Mouse (Mus musculus): ENCODE data around the gene Mgea5. TPM values are rescaled to one million over a fixed set of nuclear protein-coding genes. Genes with fewer than 3 reads are reported as not detected.

The Mgea5 gene
- polyA plus RNA-seq, 1 experiment from 2014 or later: 67.8 TPM

- Histone ChIP-seq H3K4me2 (replicated peaks; ENCODE audit: low read depth, low read length) (peak overlapping the region; percentile 92), H3K4me3 (ENCODE audit: low read length) (peak overlapping the region; percentile 87), H3K9me3 (ENCODE audit: control insufficient read depth, low read length) (no peaks in the 10 kb centered on the region), H3K9ac (ENCODE audit: low read depth, low read length) (peak overlapping the region; percentile 90; the same call in 1 of the 2 replicates), H3K4me1 (ENCODE audit: control insufficient read depth, insufficient read depth, low read length) (peaks cover 24% of the 10 kb centered on the region; the same call in 1 of the 2 replicates), H3K27ac (ENCODE audit: low read depth, low read length) (no peak overlapping the region), H3K36me3 (ENCODE audit: control insufficient read depth, insufficient read depth, low read length) (peaks cover 17% of the 10 kb centered on the region), H3K27me3 (ENCODE audit: control insufficient read depth, insufficient read depth, low read length) (peaks cover 25% of the 10 kb centered on the region)
- ATAC-seq (ENCODE audit: low FRiP score, low TSS enrichment): no peak
- WGBS: 53% methylated on average over 9 of the region's 9 CpGs
Measured at GRCm38 (mm10) chr19:45748206-45748605, 35.4 kb downstream of the Mgea5 start.

GRCm38 (mm10) chr19:45747028-45747867, 36.4 kb downstream of the Mgea5 start:
- WGBS: 19% methylated on average over 11 of the region's 11 CpGs
- Histone ChIP-seq H3K36me3 (ENCODE audit: control insufficient read depth, insufficient read depth, low read length) (peaks cover 10% of the 10 kb centered on the region), H3K4me1 (ENCODE audit: control insufficient read depth, insufficient read depth, low read length) (peaks cover 25% of the 10 kb centered on the region; the same call in 1 of the 2 replicates), H3K4me3 (ENCODE audit: low read length) (no peak overlapping the region), H3K27ac (ENCODE audit: low read depth, low read length) (no peak overlapping the region), H3K9ac (ENCODE audit: low read depth, low read length) (no peak overlapping the region), H3K4me2 (replicated peaks; ENCODE audit: low read depth, low read length) (no peak overlapping the region), H3K9me3 (ENCODE audit: control insufficient read depth, low read length) (no peaks in the 10 kb centered on the region), H3K27me3 (ENCODE audit: control insufficient read depth, insufficient read depth, low read length) (peaks cover 35% of the 10 kb centered on the region)
- no peak for ATAC-seq (ENCODE audit: low FRiP score, low TSS enrichment)

GRCm38 (mm10) chr19:45746153-45747020, 37.2 kb downstream of the Mgea5 start:
- Histone ChIP-seq H3K4me1 (ENCODE audit: control insufficient read depth, insufficient read depth, low read length) (peaks cover 33% of the 10 kb centered on the region; the same call in 1 of the 2 replicates), H3K4me3 (ENCODE audit: low read length) (no peak overlapping the region), H3K27me3 (ENCODE audit: control insufficient read depth, insufficient read depth, low read length) (peaks cover 43% of the 10 kb centered on the region), H3K36me3 (ENCODE audit: control insufficient read depth, insufficient read depth, low read length) (peaks cover 3% of the 10 kb centered on the region; the same call in 1 of the 2 replicates), H3K27ac (ENCODE audit: low read depth, low read length) (no peak overlapping the region), H3K9ac (ENCODE audit: low read depth, low read length) (no peak overlapping the region), H3K4me2 (replicated peaks; ENCODE audit: low read depth, low read length) (no peak overlapping the region; the same call in 1 of the 2 replicates), H3K9me3 (ENCODE audit: control insufficient read depth, low read length) (no peaks in the 10 kb centered on the region)
- 10% methylated on average over 29 of the region's 29 CpGs for WGBS
- 0 out of 2 replicates have a peak, but pooled peaks have one; percentile 7 for ATAC-seq (ENCODE audit: low FRiP score, low TSS enrichment)

GRCm38 (mm10) chr19:45745344-45746152, 38.1 kb downstream of the Mgea5 start:
- peaks cover 34% of the 10 kb centered on the region; the same call in 1 of the 2 replicates for H3K4me1 ChIP-seq (ENCODE audit: control insufficient read depth, insufficient read depth, low read length)
- H3K9me3 ChIP-seq (ENCODE audit: control insufficient read depth, low read length): no peaks in the 10 kb centered on the region
- no peak overlapping the region for H3K9ac ChIP-seq (ENCODE audit: low read depth, low read length)
- H3K4me2 ChIP-seq (replicated peaks; ENCODE audit: low read depth, low read length): no peak overlapping the region; the same call in 1 of the 2 replicates
- H3K4me3 ChIP-seq (ENCODE audit: low read length): no peak overlapping the region
- H3K27me3 ChIP-seq (ENCODE audit: control insufficient read depth, insufficient read depth, low read length): peaks cover 50% of the 10 kb centered on the region
- peaks cover 1% of the 10 kb centered on the region; the same call in 1 of the 2 replicates for H3K36me3 ChIP-seq (ENCODE audit: control insufficient read depth, insufficient read depth, low read length)
- 4% methylated on average over 32 of the region's 32 CpGs for WGBS
- no peak for ATAC-seq (ENCODE audit: low FRiP score, low TSS enrichment)
- H3K27ac ChIP-seq (ENCODE audit: low read depth, low read length): no peak overlapping the region

GRCm38 (mm10) chr19:45743619-45744018, 40.0 kb downstream of the Mgea5 start:
- Histone ChIP-seq H3K9me3 (ENCODE audit: control insufficient read depth, low read length) (no peaks in the 10 kb centered on the region), H3K4me3 (ENCODE audit: low read length) (peak overlapping the region; percentile 57; the same call in 1 of the 2 replicates), H3K36me3 (ENCODE audit: control insufficient read depth, insufficient read depth, low read length) (no peaks in the 10 kb centered on the region), H3K27ac (ENCODE audit: low read depth, low read length) (no peak overlapping the region), H3K9ac (ENCODE audit: low read depth, low read length) (no peak overlapping the region), H3K4me2 (replicated peaks; ENCODE audit: low read depth, low read length) (no peak overlapping the region), H3K27me3 (ENCODE audit: control insufficient read depth, insufficient read depth, low read length) (peaks cover 65% of the 10 kb centered on the region), H3K4me1 (ENCODE audit: control insufficient read depth, insufficient read depth, low read length) (peaks cover 33% of the 10 kb centered on the region; the same call in 1 of the 2 replicates)
- WGBS: 31% methylated on average over 7 of the region's 7 CpGs
- no peak for ATAC-seq (ENCODE audit: low FRiP score, low TSS enrichment)

- H3K27me3 ChIP-seq (ENCODE audit: control insufficient read depth, insufficient read depth, low read length): peaks cover 70% of the 10 kb centered on the region
- no peaks in the 10 kb centered on the region for H3K36me3 ChIP-seq (ENCODE audit: control insufficient read depth, insufficient read depth, low read length)
- ATAC-seq (ENCODE audit: low FRiP score, low TSS enrichment): no peak
- peak overlapping the region; percentile 51 for H3K9ac ChIP-seq (ENCODE audit: low read depth, low read length)
- H3K9me3 ChIP-seq (ENCODE audit: control insufficient read depth, low read length): no peaks in the 10 kb centered on the region
- H3K27ac ChIP-seq (ENCODE audit: low read depth, low read length): no peak overlapping the region
- H3K4me3 ChIP-seq (ENCODE audit: low read length): peak overlapping the region; percentile 57
- H3K4me2 ChIP-seq (replicated peaks; ENCODE audit: low read depth, low read length): peak overlapping the region; percentile 94
- 4% methylated on average over 28 of the region's 44 CpGs for WGBS
- peaks cover 28% of the 10 kb centered on the region; the same call in 1 of the 2 replicates for H3K4me1 ChIP-seq (ENCODE audit: control insufficient read depth, insufficient read depth, low read length)
Measured at GRCm38 (mm10) chr19:45742984-45743575, 40.6 kb downstream of the Mgea5 start.

- ATAC-seq (ENCODE audit: low FRiP score, low TSS enrichment): no peak
Measured at GRCm38 (mm10) chr19:45742218-45742983, 41.2 kb downstream of the Mgea5 start, which contains the start of gene Fgf8. Gene Fgf8 (minus strand): TSS chr19:45742915.

More at GRCm38 (mm10) chr19:45742218-45742983, 41.2 kb downstream of the Mgea5 start, which contains the start of gene Fgf8:
- Histone ChIP-seq H3K9ac (ENCODE audit: low read depth, low read length) (peak within 1 kb of the TSS; percentile 51), H3K4me1 (ENCODE audit: control insufficient read depth, insufficient read depth, low read length) (peaks cover 28% of the 10 kb centered on the region), H3K4me2 (replicated peaks; ENCODE audit: low read depth, low read length) (peak within 1 kb of the TSS; percentile 94), H3K4me3 (ENCODE audit: low read length) (peak within 1 kb of the TSS; percentile 57), H3K27ac (ENCODE audit: low read depth, low read length) (no peak within 1 kb of the TSS), H3K9me3 (ENCODE audit: control insufficient read depth, low read length) (no peaks in the 10 kb centered on the region), H3K36me3 (ENCODE audit: control insufficient read depth, insufficient read depth, low read length) (no peaks in the 10 kb centered on the region), H3K27me3 (ENCODE audit: control insufficient read depth, insufficient read depth, low read length) (peaks cover 77% of the 10 kb centered on the region)
- WGBS: under 1% methylated on average over 57 of the region's 68 CpGs

Measured in kidney, embryonic 14.5 days (tissue).